Mouse (Mus musculus): ENCODE results near the gene Lst1. TPM values are rescaled to one million over a fixed set of nuclear protein-coding genes. Genes with fewer than 3 reads are reported as not detected.
A peak's percentile ranks its signal among the peaks of the same experiment; 100 is the strongest.

Gene Lst1
- polyA plus RNA-seq, 1 experiment from 2014 or later: 7.1 TPM

DNA sequence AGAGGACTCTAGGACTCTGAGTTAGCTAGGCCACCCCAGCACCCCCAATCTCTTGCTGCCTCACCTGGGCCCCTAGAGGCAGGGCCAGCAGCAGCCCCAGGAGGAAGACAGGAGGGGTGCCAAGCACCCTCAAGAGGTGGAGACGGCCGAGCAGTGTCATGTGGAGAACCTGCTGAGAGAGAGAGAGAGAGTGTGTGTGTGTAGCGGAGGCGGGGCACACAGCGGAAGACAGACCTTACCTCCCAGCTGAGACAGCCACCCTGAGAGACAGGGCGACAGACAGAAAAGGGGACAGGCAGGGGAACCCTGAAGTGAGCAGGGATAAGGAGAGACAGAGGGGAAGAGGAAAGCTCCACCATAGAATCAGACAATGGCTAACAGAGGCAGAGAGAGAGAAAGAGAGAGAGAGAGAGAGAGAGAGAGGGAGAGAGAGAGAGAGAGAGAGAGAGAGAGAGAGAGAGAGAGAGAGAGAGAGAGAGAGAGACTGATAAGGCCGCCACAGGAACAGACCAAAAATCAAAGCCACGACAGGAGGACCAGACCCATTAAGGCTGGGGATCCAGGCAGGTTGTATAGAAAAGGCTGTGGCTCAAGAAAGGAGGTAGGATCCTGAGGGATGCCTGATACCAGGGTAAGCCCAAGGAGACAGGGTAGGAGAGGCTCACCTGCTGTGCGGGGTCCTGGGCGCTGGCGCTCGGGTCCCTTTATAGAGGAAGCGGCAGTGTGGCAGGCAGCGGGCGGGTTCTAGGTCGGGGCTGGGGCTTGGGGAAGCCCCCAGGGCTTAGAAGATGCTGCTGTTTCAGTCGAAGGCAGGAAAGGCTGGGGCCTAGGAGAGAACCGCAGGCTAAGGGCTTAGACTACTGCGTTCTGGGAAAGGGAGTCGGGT, 16.5 kb upstream of the Lst1 start, which contains the start of gene Lta:
Gene Lta (minus strand): TSS at position 858 of the 886 bp plus-strand sequence.
- Histone ChIP-seq H3K27me3 (peaks cover 36% of the 10 kb centered on the region), H3K36me3 (no peaks in the 10 kb centered on the region), H3K9ac (replicated peaks) (peak within 1 kb of the TSS; percentile 51), H3K9me3 (no peaks in the 10 kb centered on the region), H3K4me2 (replicated peaks) (no peak within 1 kb of the TSS), H3K27ac (no peak within 1 kb of the TSS), H3K4me1 (replicated peaks) (no peaks in the 10 kb centered on the region), H3K4me3 (replicated peaks) (no peak within 1 kb of the TSS)
- no peak for ATAC-seq
- WGBS: 29% methylated on average over 20 of the region's 20 CpGs

DNA sequence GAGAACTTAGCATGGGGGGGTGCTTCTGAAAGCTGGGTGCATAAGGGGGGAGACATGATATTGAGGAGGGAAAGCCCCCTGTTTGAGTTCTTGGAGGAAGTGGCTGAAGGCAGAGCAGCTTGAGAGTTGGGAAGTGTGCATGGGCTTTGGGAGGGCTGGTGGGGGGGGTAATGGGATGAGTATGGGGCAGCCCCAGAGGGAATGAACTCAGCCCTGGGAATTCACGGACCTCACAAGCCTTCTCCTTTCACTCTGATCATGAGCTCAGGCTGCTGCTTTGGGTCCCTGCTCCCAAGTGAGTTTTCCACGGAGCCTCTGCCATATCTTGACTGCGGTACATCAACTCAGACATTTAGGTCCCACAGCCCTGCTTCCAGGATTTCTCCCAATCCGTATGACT, 14.2 kb upstream of the Lst1 start:
- no peak for ATAC-seq
- Histone ChIP-seq H3K27me3 (peaks cover 41% of the 10 kb centered on the region), H3K4me2 (replicated peaks) (no peak overlapping the region), H3K4me1 (replicated peaks) (no peaks in the 10 kb centered on the region), H3K9me3 (no peaks in the 10 kb centered on the region), H3K36me3 (no peaks in the 10 kb centered on the region), H3K4me3 (replicated peaks) (no peak overlapping the region), H3K9ac (replicated peaks) (no peak overlapping the region), H3K27ac (no peak overlapping the region)
- 72% methylated on average over 4 of the region's 4 CpGs for WGBS

DNA sequence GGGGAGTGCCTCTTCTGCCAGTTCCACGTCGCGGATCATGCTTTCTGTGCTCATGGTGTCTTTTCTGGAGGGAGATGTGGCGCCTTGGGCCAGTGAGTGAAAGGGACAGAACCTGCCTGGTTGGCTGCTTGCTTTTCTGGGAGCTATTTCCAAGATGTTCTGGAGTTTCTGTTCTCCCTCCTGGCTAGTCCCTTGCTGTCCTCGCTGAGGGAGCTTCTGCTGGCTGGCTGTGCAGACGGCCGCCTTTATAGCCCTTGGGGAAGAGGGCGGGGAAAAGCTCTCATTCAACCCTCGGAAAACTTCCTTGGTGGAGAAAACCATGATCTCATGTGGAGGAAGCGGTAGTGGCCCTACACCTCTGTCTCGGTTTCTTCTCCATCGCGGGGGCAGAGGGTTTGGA, 13.5 kb upstream of the Lst1 start, which contains the start of gene Tnf:
Gene Tnf (minus strand): TSS at position 221 of the 400 bp plus-strand sequence.
- Histone ChIP-seq H3K9ac (replicated peaks) (no peak within 1 kb of the TSS), H3K36me3 (no peaks in the 10 kb centered on the region), H3K9me3 (no peaks in the 10 kb centered on the region), H3K4me3 (replicated peaks) (no peak within 1 kb of the TSS), H3K27ac (no peak within 1 kb of the TSS), H3K4me1 (replicated peaks) (no peaks in the 10 kb centered on the region), H3K4me2 (replicated peaks) (no peak within 1 kb of the TSS), H3K27me3 (peaks cover 46% of the 10 kb centered on the region)
- ATAC-seq: no peak
- WGBS: 51% methylated on average over 13 of the region's 13 CpGs

DNA sequence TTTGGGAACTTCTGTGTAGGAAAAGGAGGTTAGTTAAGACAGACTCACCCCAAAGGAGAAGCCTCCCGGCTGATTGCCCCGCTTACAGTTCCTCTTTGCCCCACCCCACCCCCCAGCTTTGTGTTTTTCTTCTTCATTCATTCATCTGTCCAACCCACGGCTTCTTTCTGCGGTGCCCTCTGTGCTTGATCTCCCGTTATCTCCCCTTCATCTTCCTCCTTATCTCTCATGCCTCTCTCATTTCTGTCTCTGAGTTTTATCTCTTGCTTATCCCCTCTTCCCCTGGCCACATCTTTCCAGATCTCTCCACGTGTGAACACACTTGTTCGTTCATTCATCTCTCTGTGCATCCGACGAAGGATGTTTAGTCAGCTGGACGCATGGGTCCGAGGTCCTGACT, 12.9 kb upstream of the Lst1 start:
- no peak overlapping the region for H3K4me2 ChIP-seq (replicated peaks)
- no peak overlapping the region for H3K27ac ChIP-seq
- H3K36me3 ChIP-seq: no peaks in the 10 kb centered on the region
- H3K9me3 ChIP-seq: no peaks in the 10 kb centered on the region
- peaks cover 52% of the 10 kb centered on the region for H3K27me3 ChIP-seq
- ATAC-seq: no peak
- no peak overlapping the region for H3K4me3 ChIP-seq (replicated peaks)
- peaks cover 2% of the 10 kb centered on the region for H3K4me1 ChIP-seq (replicated peaks)
- H3K9ac ChIP-seq (replicated peaks): no peak overlapping the region
- WGBS: 86% methylated on average over 11 of the region's 11 CpGs

DNA sequence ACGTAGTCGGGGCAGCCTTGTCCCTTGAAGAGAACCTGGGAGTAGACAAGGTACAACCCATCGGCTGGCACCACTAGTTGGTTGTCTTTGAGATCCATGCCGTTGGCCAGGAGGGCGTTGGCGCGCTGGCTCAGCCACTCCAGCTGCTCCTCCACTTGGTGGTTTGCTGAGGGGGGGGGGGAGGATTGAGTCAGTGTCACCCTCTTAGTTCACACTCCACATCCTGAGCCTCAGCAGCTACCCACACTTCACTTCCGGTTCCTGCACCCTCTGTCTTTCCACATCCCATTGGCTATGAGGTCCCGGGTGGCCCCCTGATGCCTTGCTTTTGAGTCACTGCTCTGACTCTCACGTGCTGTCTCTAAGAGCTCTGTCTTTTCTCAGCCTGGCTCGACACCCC, 12.2 kb upstream of the Lst1 start:
- no peaks in the 10 kb centered on the region for H3K9me3 ChIP-seq
- no peak overlapping the region for H3K27ac ChIP-seq
- H3K27me3 ChIP-seq: peaks cover 59% of the 10 kb centered on the region
- H3K4me3 ChIP-seq (replicated peaks): no peak overlapping the region
- H3K9ac ChIP-seq (replicated peaks): no peak overlapping the region
- ATAC-seq: no peak
- 87% methylated on average over 11 of the region's 11 CpGs for WGBS
- H3K4me1 ChIP-seq (replicated peaks): peaks cover 9% of the 10 kb centered on the region
- no peak overlapping the region for H3K4me2 ChIP-seq (replicated peaks)
- no peaks in the 10 kb centered on the region for H3K36me3 ChIP-seq

DNA sequence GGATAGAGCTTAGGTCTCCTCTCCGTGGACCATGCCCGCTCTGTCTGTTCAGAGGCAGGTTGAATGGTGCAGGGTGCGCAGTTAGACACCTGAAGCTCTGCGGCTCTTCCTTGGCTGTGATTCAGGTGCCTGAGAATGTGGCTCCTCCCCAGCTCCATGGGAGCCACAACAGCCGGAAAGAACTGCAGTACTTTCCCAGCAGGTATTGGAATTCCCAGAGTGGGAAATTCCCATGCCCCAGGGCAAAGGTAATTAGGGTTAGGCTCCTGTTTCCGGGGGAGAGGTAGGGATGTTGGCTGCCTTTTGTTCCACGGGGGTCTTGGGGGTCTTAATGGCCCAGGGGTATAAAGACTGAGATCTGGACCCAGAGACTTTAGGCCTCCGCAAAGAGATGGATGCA, 10.7 kb upstream of the Lst1 start:
- 34% methylated on average over 8 of the region's 8 CpGs for WGBS
- Histone ChIP-seq H3K4me1 (replicated peaks) (peaks cover 14% of the 10 kb centered on the region), H3K9ac (replicated peaks) (no peak overlapping the region), H3K36me3 (no peaks in the 10 kb centered on the region), H3K27me3 (peaks cover 62% of the 10 kb centered on the region), H3K4me2 (replicated peaks) (no peak overlapping the region), H3K27ac (no peak overlapping the region), H3K4me3 (replicated peaks) (no peak overlapping the region), H3K9me3 (no peaks in the 10 kb centered on the region)
- ATAC-seq: no peak

DNA sequence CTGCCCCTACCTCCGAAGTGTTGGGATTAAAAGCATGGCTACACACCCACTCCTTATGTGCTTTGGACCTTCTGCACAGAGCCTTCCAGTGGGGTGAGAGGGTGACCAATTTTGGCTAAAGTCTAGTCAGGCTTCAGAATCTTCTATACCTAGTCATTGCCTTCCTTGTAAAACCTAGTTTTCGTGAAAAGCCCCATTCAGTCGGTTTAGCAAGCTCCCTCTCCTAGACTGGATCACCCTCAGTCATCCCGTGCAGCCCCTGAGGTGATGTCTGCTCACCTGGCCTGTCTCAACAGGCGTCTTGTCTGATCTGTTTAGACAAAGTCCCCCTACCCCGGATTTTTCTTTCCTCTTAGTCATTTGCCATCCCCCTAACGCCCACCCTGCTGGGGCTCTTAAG, 9.8 kb upstream of the Lst1 start:
- Histone ChIP-seq H3K27me3 (peaks cover 61% of the 10 kb centered on the region), H3K36me3 (no peaks in the 10 kb centered on the region), H3K4me1 (replicated peaks) (peaks cover 14% of the 10 kb centered on the region), H3K9me3 (no peaks in the 10 kb centered on the region), H3K4me3 (replicated peaks) (no peak overlapping the region), H3K9ac (replicated peaks) (no peak overlapping the region), H3K27ac (no peak overlapping the region), H3K4me2 (replicated peaks) (no peak overlapping the region)
- WGBS: 72% methylated on average over 7 of the region's 7 CpGs
- no peak for ATAC-seq

DNA sequence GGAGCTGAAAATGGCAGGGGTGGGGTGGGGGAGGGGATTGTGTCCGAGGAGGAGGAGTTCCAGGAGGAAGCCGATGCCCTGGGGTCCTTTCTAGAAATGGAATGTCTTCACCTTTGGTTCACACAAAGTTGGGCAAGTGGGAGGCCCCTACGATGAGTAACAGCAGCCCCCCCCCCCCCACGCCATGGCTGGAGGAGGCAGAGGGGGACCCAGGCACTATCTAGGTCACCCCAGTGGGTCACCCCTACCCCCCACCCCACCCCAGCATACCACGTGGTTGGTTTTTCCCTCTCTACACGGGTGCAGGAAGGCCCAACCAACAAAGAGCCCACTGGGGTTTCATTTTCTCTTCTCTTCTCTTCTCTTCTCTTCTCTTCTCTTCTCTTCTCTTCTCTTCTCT, 8.9 kb upstream of the Lst1 start:
- Histone ChIP-seq H3K27me3 (peaks cover 54% of the 10 kb centered on the region), H3K9me3 (no peaks in the 10 kb centered on the region), H3K27ac (no peak overlapping the region), H3K4me2 (replicated peaks) (no peak overlapping the region), H3K4me1 (replicated peaks) (peaks cover 14% of the 10 kb centered on the region), H3K4me3 (replicated peaks) (no peak overlapping the region), H3K36me3 (no peaks in the 10 kb centered on the region), H3K9ac (replicated peaks) (no peak overlapping the region)
- no peak for ATAC-seq
- WGBS: 50% methylated on average over 6 of the region's 6 CpGs

DNA sequence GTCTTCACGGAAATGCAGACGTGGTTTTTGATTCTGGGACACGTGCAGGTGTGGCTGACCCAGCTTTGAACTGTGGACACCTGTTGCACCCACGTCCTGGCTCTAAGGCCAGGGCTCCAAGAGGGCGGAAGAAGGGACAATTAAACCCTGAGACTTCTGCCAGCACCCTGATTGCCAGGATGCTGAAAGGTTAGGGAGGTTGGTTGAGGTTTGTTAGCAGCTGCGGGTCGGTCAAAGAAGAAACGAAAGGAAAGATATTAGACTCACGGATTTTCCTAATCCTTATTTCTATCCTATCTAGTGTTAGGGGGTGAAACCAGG, 8.0 kb upstream of the Lst1 start:
- WGBS: 32% methylated on average over 9 of the region's 9 CpGs
- Histone ChIP-seq H3K4me1 (replicated peaks) (peaks cover 14% of the 10 kb centered on the region), H3K4me3 (replicated peaks) (peak overlapping the region; percentile 38), H3K4me2 (replicated peaks) (peak overlapping the region; percentile 65), H3K36me3 (no peaks in the 10 kb centered on the region), H3K27me3 (peaks cover 46% of the 10 kb centered on the region), H3K27ac (no peak overlapping the region), H3K9ac (replicated peaks) (no peak overlapping the region), H3K9me3 (no peaks in the 10 kb centered on the region)
- no peak for ATAC-seq

DNA sequence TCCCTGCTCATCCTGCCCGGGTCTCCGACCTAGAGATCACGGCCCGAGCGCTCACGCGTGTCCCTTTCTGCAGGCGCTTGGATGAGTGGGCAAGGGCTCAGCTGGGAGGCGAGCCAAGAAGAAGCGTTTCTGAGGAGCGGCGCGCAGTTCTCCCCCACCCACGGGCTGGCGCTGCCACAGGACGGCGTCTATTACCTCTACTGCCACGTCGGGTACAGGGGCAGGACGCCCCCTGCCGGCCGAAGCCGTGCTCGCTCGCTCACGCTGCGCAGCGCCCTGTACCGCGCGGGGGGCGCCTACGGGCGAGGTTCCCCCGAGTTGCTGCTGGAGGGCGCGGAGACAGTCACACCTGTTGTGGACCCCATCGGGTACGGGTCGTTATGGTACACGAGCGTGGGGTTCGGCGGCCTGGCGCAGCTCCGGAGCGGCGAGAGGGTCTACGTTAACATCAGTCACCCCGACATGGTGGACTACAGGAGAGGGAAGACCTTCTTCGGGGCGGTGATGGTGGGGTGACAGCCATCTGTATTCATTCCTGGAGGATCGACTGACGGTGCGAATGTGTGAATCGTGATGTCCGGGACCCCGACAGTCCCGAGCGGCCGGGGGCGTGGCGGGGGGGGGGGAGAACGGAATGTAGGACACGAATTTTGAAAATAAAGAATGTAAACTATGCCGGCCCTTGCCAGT, 7.5 kb upstream of the Lst1 start:
- Histone ChIP-seq H3K4me1 (replicated peaks) (peaks cover 14% of the 10 kb centered on the region), H3K36me3 (no peaks in the 10 kb centered on the region), H3K4me3 (replicated peaks) (peak overlapping the region; percentile 38), H3K9me3 (no peaks in the 10 kb centered on the region), H3K27me3 (peaks cover 46% of the 10 kb centered on the region), H3K9ac (replicated peaks) (peak overlapping the region; percentile 53; the same call in 1 of the 2 replicates), H3K27ac (no peak overlapping the region), H3K4me2 (replicated peaks) (peak overlapping the region; percentile 65)
- 2% methylated on average over 66 of the region's 66 CpGs for WGBS
- ATAC-seq: peak; percentile 91

DNA sequence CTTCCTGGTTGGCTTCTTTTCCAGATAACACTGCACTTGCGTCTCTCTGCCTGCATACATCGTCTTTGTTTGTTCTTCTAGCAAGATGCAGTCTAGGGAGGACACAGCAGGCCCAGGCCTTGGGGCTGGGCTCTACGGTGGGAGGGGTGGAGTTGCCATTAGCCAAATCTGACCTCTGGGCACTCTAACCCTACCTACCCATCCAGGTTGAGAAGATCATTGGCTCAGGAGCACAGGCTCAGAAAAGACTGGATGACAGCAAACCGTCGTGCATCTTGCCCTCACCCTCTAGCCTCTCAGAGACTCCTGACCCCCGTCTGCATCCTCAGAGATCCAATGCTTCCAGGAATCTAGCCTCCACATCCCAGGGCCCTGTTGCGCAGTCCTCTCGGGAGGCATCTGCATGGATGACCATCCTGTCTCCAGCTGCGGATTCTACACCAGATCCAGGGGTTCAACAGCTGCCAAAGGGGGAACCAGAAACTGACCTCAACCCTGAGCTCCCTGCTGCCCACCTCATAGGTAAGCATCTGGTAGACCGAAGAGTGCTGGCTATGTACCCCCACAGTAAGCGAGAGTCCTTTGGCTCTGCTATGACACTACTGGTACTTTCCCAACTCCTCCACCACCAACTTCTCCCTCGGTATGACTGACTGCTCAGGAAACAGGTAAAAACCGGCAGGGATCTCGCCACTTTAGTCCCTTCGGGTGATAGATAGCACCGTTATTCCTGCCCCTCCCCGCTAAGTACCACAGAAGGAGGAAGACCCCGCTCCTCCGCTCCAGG, 6.8 kb upstream of the Lst1 start:
- H3K27me3 ChIP-seq: peaks cover 43% of the 10 kb centered on the region
- H3K9ac ChIP-seq (replicated peaks): peak overlapping the region; percentile 53; the same call in 1 of the 2 replicates
- ATAC-seq: peak; percentile 32; the same call in 1 of the 2 replicates
- H3K4me2 ChIP-seq (replicated peaks): peak overlapping the region; percentile 65
- H3K36me3 ChIP-seq: no peaks in the 10 kb centered on the region
- peak overlapping the region; percentile 38 for H3K4me3 ChIP-seq (replicated peaks)
- WGBS: 46% methylated on average over 19 of the region's 19 CpGs
- no peaks in the 10 kb centered on the region for H3K9me3 ChIP-seq
- peaks cover 14% of the 10 kb centered on the region for H3K4me1 ChIP-seq (replicated peaks)
- H3K27ac ChIP-seq: no peak overlapping the region
